Mouse (Mus musculus) cerebellum, adult 2 months (tissue): ENCODE measurements at regions not wholly inside any gene's neighbourhood (a gene's known extent, or its start where the extent isn't known, plus 50 kb on each side); places are given as distances from the start of the nearest gene placed in this dataset.

Experiments
- DNase-seq, 2 experiments: peaks; one replicate each; pipeline ENCODE4 v3.0.0; 2021
- H3K27ac ChIP-seq: fragments of 200-500 bp; 2 replicates; pipeline ENCODE4 v1.5.1; 2012; ENCODE audit warnings: low read length, control low read depth, inconsistent platforms; ENCODE audit not compliant: insufficient read depth
- H3K27me3 ChIP-seq: fragments of 200-500 bp; 2 replicates; pipeline ENCODE4 v1.6.1; 2012; ENCODE audit warnings: inconsistent platforms, mild to moderate bottlenecking, low read length, moderate library complexity; ENCODE audit not compliant: control insufficient read depth, insufficient read depth
- H3K4me1 ChIP-seq: fragments of 200-500 bp; 2 replicates; pipeline ENCODE4 v1.6.1; 2011; ENCODE audit warnings: low read length; ENCODE audit not compliant: control insufficient read depth, insufficient read depth
- H3K4me3 ChIP-seq: fragments of 200-500 bp; replicated peaks from 2 replicates; pipeline ENCODE3; 2011; ENCODE audit warnings: mild to moderate bottlenecking, low read depth, low read length, control low read depth; ENCODE audit not compliant: insufficient read depth
- CTCF ChIP-seq: fragments of 200-500 bp; IDR thresholded peaks from 2 replicates; pipeline ENCODE4 v1.5.1; 2011; ENCODE audit warnings: low read depth, mild to moderate bottlenecking, control low read depth, low read length, moderate library complexity, borderline replicate concordance; ENCODE audit not compliant: insufficient read depth
- POLR2A ChIP-seq: fragments of 200-500 bp; IDR thresholded peaks from 2 replicates; pipeline ENCODE4 v1.6.1; 2011; ENCODE audit warnings: low read length, control low read depth, borderline replicate concordance; ENCODE audit not compliant: insufficient read depth
- WGBS: fragments of 180-500 bp; shearing (Covaris S2); methylation state at CpG from one replicate; pipeline ENCODE4 v1.1.7; 2018; 5-methylcytosine and 5-hydroxymethylcytosine counted together

DNA sequence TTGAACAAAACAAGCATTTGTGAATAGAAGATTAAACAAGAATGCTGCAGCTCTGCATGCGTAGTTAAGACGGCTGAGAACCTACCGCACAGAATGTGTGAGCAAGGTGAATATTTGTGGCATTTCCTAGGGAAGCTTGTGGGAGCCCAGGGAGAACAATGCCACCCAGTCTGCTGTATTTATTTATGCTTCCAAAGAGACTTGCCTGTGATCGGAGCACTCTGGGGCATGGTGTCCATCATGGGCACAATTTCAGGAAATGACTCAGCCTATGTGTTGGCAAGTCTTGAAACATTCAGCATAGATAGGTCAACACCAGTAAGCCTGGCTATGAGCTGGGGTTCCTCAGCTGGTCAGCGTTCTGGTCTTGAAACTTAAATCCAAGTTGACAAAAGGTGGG lies 140.2 kb upstream of the Pkdcc start:
- WGBS: 71% methylated on average over 5 of the region's 5 CpGs
- DNase-seq: no peak
- no peaks in the 10 kb centered on the region for H3K4me1 ChIP-seq
- no peak overlapping the region for H3K4me3 ChIP-seq
- no peak for TF ChIP-seq POLR2A
- TF ChIP-seq CTCF: no peak
- H3K27ac ChIP-seq: no peak overlapping the region
- no peaks in the 10 kb centered on the region for H3K27me3 ChIP-seq

DNA sequence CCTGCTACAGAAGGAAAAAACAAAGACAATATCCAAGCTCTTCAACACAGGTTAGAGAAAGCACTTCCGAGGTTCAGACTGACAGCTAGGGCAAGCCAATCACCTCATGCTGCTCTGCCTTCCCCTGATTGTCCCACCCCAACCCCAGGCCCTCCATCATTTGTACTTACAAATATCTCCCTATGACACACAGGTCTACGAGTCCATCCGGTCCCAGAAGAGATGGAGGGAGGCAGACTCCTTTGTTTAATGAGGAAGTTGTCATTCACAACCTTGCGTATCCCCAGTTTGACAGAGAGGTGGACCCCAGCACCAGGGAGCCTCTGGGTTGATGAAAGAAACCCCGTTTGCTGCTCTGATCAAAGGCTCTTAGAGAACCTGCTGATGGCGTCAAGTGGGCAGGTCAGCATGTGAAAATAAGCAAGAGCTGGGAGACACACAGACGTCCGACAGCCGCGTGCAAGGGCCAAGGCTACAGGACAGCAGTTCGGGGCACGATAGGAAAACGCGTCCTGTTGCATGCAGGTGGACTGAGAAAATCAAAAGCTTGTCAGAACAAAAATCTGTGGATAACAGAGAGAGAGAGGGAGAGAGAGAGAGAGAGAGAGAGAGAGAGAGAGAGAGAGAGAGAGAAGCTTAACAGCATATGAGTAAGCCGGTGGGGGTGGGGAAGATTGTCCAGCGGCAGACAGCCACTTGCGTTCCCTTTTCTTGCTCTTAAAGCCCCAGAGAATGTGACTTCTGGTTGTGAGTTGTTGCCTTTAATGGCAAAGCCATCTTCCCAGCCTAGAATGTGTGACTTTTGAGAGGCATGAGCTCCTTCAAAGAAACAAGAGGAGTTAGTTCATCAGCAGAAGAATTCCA lies 137.1 kb upstream of the Pkdcc start:
- TF ChIP-seq CTCF: no peak
- H3K27ac ChIP-seq: no peak overlapping the region
- H3K4me1 ChIP-seq: no peaks in the 10 kb centered on the region
- no peaks in the 10 kb centered on the region; the same call in 1 of the 2 replicates for H3K27me3 ChIP-seq
- 53% methylated on average over 17 of the region's 17 CpGs for WGBS
- DNase-seq: no peak
- H3K4me3 ChIP-seq: no peak overlapping the region

DNA sequence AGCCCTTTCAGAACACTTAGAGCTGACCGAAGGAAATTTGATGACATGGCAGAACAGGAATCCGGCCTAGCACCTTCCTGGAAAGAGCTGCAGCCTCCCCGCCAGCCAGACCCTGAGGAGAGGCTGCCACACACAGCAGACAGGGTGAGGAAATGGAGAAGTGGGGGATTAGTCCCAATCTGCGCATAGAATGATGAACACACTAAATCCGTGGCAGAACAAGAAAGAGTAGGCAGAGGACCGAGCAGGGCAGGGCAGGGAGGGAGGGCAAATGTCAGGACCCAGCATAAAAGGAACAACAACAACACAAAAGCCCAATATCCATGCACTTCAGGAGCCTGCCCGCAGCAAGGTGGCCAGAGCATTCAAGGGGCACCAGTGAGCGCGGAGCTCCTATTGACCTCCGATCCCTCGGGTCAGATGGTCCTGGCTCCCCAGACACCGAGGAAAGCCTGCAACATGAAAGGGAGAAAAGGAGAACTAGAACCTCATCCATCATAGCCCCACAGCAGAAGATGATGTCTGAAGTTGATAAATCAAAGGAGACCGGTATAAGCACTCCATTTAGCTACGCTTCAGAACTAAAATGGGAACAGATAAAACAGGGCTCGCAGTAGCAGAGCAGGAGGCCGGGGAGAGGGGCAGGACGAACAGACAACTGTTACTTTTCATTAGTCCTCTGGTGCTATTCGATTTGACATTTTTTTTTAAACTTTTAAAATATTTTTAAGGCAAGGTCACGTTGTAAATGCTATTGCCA lies 136.3 kb upstream of the Pkdcc start:
- H3K4me1 ChIP-seq: no peaks in the 10 kb centered on the region
- H3K27me3 ChIP-seq: no peaks in the 10 kb centered on the region; the same call in 1 of the 2 replicates
- 55% methylated on average over 19 of the region's 19 CpGs for WGBS
- H3K4me3 ChIP-seq: no peak overlapping the region
- DNase-seq: no peak
- TF ChIP-seq CTCF (no peak), POLR2A (no peak)
- H3K27ac ChIP-seq: no peak overlapping the region

DNA sequence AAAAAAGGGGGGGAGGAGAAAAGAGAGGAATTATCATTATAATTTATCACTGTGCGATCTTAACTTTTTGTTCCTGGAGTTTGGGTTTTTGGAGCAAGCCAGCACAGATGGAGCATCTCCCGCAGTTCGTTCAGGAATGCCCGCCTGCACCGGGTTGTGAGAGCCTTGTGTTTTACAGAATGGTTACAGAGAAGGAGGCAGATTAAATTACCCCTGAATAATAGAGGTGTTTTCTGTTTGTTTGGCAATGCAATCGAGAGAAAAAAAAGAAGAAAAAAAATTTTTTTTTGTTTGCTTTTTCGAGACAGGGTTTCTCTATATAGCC lies 135.8 kb upstream of the Pkdcc start:
- DNase-seq: no peak
- TF ChIP-seq CTCF: no peak
- no peak for TF ChIP-seq POLR2A

DNA sequence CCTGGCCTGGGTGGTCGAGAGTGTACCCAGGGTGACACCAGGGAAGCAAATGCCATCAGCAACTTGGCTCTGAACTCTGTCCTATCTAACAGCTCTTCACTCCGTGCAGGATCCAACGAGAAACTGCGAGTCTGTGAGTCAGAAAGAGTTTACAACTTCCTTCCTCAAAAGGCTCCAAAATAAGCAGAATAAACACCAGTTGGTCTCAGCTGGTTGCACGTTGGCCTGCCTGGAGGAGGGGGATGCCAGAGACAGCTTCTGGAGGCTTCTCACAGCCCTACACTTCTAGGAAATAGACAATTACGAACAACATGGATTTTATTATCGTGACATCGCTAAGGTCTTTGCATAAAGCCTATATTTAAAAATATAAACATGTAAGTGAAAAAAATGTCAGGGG lies 133.4 kb upstream of the Pkdcc start:
- Histone ChIP-seq H3K4me3 (no peak overlapping the region), H3K27me3 (no peaks in the 10 kb centered on the region; the same call in 1 of the 2 replicates), H3K4me1 (peaks cover 2% of the 10 kb centered on the region; the same call in 1 of the 2 replicates), H3K27ac (no peak overlapping the region)
- 54% methylated on average over 8 of the region's 8 CpGs for WGBS
- TF ChIP-seq POLR2A (no peak), CTCF (no peak)
- DNase-seq: no peak

More for the DNA sequence above, 135.8 kb upstream of the Pkdcc start:
- Histone ChIP-seq H3K27me3 (no peaks in the 10 kb centered on the region; the same call in 1 of the 2 replicates), H3K4me3 (no peak overlapping the region), H3K27ac (no peak overlapping the region), H3K4me1 (no peaks in the 10 kb centered on the region)
- WGBS: 66% methylated on average over 7 of the region's 7 CpGs

DNA sequence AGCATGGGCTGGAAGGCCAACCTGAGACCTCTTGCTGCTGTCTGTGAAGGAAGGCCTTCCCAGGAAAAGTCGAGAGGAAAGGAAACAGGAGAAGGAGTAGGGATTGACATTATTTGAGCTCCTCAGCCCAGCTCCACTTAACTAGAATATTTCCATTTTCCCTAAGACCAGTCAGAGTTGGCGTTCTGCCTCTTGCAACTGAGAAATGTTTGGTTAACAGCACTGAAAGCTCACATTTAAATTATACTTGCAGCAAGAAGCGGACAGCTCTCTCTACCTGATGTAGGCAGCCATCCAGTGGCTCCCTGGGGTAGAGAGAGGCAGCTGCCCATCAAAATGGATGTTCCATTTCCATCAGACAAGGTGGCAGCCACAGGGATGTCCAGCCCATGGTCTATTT lies 131.6 kb upstream of the Pkdcc start:
- Histone ChIP-seq H3K27me3 (no peaks in the 10 kb centered on the region; the same call in 1 of the 2 replicates), H3K4me1 (peaks cover 2% of the 10 kb centered on the region; the same call in 1 of the 2 replicates), H3K4me3 (no peak overlapping the region), H3K27ac (no peak overlapping the region)
- WGBS: 74% methylated on average over 3 of the region's 3 CpGs
- DNase-seq: no peak
- TF ChIP-seq CTCF: no peak
- TF ChIP-seq POLR2A: no peak

DNA sequence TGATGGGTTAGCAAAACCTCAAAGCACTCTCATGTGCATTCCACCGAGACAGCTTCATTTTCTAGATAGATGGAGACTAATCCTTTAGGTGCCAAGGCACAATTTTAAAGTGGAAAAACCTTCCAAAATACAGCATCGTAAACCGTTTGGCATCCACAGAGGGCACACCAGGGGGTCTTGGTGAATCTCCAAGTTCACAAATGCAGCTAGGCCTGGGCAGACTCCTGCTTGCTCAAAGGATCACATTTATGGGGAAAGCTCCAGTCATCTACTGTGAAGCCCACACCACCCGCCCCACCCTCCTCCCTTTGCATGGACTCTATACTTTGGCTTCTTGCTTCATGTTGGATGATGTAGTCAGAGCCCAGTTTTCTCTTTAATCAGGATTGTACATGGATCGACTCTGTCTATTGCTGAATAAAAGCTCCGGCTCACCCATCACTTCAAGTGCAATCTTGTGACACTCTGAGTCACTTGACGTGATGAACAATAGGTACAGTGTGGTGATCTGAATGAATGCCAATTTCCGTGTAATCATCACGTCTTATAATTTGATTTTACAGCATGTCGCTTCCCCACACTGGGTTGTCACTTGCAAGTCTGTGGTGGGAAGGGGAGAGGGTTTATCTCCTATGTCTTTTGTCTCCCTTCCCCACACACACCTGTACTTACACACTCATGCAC lies 129.2 kb upstream of the Pkdcc start:
- Histone ChIP-seq H3K27me3 (no peaks in the 10 kb centered on the region; the same call in 1 of the 2 replicates), H3K4me1 (peaks cover 2% of the 10 kb centered on the region; the same call in 1 of the 2 replicates), H3K4me3 (no peak overlapping the region), H3K27ac (no peak overlapping the region)
- no peak for TF ChIP-seq POLR2A
- DNase-seq: peak in 1 of 2 experiments; percentile 14
- 35% methylated on average over 10 of the region's 10 CpGs for WGBS

DNA sequence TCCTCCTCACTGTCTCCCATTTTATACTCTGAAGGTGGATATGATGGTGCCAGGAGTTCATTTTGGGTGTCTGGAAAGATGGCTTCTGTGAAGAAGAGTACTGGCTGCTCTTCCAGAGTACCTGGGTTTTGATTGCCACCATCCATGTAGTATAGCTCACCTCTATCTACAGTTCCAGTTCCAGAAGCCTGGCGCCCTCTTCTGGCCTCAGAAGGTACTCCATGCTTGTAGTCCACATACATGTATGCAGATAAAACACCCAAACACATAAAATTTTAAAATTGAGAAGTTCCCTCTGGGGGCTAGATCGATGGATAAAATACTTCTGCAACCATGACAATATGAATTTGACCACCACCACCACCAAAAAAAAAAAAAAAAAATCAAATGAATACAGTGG lies 128.4 kb upstream of the Pkdcc start:
- Histone ChIP-seq H3K4me1 (peaks cover 2% of the 10 kb centered on the region; the same call in 1 of the 2 replicates), H3K27me3 (no peaks in the 10 kb centered on the region; the same call in 1 of the 2 replicates), H3K27ac (no peak overlapping the region), H3K4me3 (no peak overlapping the region)
- WGBS: 80% methylated on average over 2 of the region's 2 CpGs
- no peak for TF ChIP-seq CTCF
- no peak for TF ChIP-seq POLR2A
- DNase-seq: no peak
